Mouse (Mus musculus): ENCODE data around the gene Hsd17b11. TPM values are rescaled to one million over a fixed set of nuclear protein-coding genes. Genes with fewer than 3 reads are reported as not detected.

Gene Hsd17b11
- polyA plus RNA-seq, 1 experiment, result 0.02 TPM

DNA sequence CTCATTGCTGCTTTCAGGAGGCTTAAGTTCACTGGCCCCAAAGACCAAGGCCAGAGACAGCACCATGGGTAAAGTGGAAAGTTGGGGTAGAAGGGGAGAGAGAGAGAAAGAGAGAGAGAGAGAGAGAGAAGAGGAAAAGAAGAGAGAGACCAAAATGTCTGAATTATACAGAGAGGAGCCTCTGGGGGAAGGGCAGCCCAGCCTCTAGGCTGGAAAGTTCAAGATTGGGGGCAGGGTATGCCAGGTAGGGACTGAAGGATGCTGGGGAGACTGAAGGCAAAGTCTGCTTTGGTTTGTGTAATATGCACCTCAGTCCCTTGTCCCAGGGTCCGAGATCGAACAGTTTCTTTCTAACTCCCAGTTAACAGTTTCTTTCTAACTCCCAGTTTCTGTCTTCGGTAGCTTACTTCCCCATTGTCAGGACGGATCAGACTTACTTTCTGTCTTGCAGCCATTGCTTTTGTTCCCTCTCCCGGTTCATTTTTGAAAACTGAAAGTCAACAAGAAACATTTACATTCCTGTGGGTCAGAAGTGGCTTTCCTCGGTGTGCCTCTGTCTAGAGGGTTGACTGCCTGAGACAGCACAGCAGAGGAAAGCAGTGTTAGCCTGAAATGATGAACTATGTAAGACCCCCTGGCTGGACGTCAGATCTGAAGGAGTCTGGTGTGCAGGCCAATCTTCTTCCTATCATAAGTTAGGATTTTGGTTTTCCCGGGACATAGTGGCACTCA lies 1.7 kb upstream of the Hsd17b11 start:
- Histone ChIP-seq H3K9me3 (ENCODE audit: control insufficient read depth, low read length) (no peaks in the 10 kb centered on the region), H3K4me3 (replicated peaks) (no peak overlapping the region), H3K36me3 (ENCODE audit: control insufficient read depth) (no peaks in the 10 kb centered on the region), H3K27me3 (ENCODE audit: control insufficient read depth) (peaks cover 29% of the 10 kb centered on the region), H3K4me1 (ENCODE audit: control insufficient read depth) (peaks cover 24% of the 10 kb centered on the region)
- no peak for TF ChIP-seq TAL1 (IDR thresholded peaks at IDR 0.05; ENCODE audit: low read length)
- no peak for TF ChIP-seq GATA1 (IDR thresholded peaks at IDR 0.05; ENCODE audit: low read length)

DNA sequence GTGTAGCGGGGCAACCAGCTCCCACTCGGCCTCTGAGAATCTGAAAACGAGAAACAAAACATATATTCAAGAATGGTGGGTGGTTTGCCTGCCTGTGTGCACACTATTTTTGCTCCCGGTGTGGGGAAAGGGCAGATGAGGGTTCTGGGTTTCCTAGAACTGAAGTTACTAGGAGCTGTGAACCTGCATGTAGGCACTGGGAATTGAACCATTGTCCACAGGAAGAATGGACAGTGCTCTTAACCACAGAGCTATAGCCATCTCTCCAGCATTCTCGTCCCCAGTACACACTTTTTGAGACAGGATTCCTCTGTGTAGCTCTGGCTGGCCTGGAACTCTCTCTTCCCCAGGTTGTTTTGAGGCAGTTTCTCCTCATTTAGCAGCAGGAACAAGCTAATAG lies 839 bp upstream of the Hsd17b11 start:
- Histone ChIP-seq H3K4me3 (replicated peaks) (no peak overlapping the region), H3K27me3 (ENCODE audit: control insufficient read depth) (peaks cover 29% of the 10 kb centered on the region), H3K4me1 (ENCODE audit: control insufficient read depth) (peaks cover 24% of the 10 kb centered on the region), H3K36me3 (ENCODE audit: control insufficient read depth) (peaks cover 3% of the 10 kb centered on the region), H3K9me3 (ENCODE audit: control insufficient read depth, low read length) (no peaks in the 10 kb centered on the region)
- TF ChIP-seq TAL1 (IDR thresholded peaks at IDR 0.05; ENCODE audit: low read length), result no peak
- TF ChIP-seq GATA1 (IDR thresholded peaks at IDR 0.05; ENCODE audit: low read length), result no peak

DNA sequence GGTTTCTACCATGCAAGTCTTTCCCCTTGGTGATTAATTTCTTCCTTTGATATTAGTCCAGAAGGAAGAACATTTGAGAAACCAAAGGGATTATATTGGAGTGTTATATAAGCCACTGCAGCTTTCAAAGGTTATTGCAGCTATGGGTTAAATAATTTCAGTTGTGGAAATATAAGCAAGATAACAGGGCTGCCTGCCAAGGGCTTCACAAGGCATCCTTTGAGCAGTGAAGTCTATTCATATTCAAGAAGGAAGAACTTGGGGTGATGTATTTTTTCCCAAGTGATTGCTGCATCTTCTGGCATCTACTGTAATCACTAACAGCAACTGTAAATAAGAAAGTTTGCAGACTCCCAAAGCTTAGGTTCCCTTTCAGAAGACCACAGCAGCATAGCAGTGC lies 10.3 kb downstream of the Hsd17b11 start:
- Histone ChIP-seq H3K9me3 (ENCODE audit: control insufficient read depth, low read length) (no peaks in the 10 kb centered on the region), H3K36me3 (ENCODE audit: control insufficient read depth) (peaks cover 2% of the 10 kb centered on the region; the same call in 1 of the 2 replicates), H3K4me3 (replicated peaks) (no peak overlapping the region), H3K4me1 (ENCODE audit: control insufficient read depth) (peaks cover 2% of the 10 kb centered on the region; the same call in 1 of the 2 replicates), H3K27me3 (ENCODE audit: control insufficient read depth) (no peaks in the 10 kb centered on the region)
- no peak for TF ChIP-seq GATA1 (IDR thresholded peaks at IDR 0.05; ENCODE audit: low read length)
- TF ChIP-seq TAL1 (IDR thresholded peaks at IDR 0.05; ENCODE audit: low read length), result no peak

DNA sequence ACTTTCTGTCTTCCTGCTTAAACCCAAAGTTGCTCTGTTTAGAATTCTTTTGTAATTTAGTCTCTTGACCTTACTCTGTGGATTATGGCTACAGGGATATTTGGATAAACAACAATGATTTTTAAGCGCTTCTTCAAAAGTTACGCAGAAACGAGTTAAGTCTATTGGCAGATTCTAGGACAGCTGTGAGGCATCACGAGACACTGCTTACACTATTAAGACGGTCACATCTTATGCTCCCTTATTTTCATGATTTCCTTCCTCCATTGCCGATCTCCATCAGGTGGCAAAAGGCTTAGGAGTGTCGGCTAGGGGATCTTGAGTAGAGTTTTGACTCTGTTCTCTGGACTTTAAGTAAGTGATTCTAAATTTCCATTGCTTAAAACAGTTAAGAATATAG lies 11.5 kb downstream of the Hsd17b11 start:
- H3K27me3 ChIP-seq (ENCODE audit: control insufficient read depth), result no peaks in the 10 kb centered on the region
- H3K36me3 ChIP-seq (ENCODE audit: control insufficient read depth), result peaks cover 2% of the 10 kb centered on the region; the same call in 1 of the 2 replicates
- no peaks in the 10 kb centered on the region for H3K9me3 ChIP-seq (ENCODE audit: control insufficient read depth, low read length)
- no peak overlapping the region for H3K4me3 ChIP-seq (replicated peaks)
- peaks cover 2% of the 10 kb centered on the region; the same call in 1 of the 2 replicates for H3K4me1 ChIP-seq (ENCODE audit: control insufficient read depth)
- no peak for TF ChIP-seq GATA1 (IDR thresholded peaks at IDR 0.05; ENCODE audit: low read length)
- TF ChIP-seq TAL1 (IDR thresholded peaks at IDR 0.05; ENCODE audit: low read length), result no peak

DNA sequence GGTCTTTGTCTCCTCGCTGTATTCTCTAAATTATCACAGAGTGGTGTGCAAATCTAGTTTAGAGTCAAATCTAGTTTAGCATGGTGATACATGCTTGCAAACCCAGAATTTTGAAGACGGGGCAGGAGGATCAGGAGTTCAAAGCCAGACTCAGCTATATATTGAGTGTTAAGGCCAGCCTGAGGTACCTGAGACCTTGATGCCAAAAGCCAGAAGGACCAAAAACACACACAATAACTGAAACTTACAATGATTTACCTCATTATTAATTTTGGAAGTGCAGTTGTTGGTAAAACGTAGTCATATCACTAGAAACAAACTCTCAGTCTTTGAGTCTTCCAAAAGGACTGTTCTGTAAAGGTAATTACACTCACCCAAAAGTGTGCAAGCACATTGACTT lies 12.3 kb downstream of the Hsd17b11 start:
- Histone ChIP-seq H3K9me3 (ENCODE audit: control insufficient read depth, low read length) (no peaks in the 10 kb centered on the region), H3K4me3 (replicated peaks) (no peak overlapping the region), H3K4me1 (ENCODE audit: control insufficient read depth) (peaks cover 2% of the 10 kb centered on the region; the same call in 1 of the 2 replicates), H3K36me3 (ENCODE audit: control insufficient read depth) (peaks cover 2% of the 10 kb centered on the region; the same call in 1 of the 2 replicates), H3K27me3 (ENCODE audit: control insufficient read depth) (no peaks in the 10 kb centered on the region)
- TF ChIP-seq GATA1 (IDR thresholded peaks at IDR 0.05; ENCODE audit: low read length), result no peak
- TF ChIP-seq TAL1 (IDR thresholded peaks at IDR 0.05; ENCODE audit: low read length), result no peak

DNA sequence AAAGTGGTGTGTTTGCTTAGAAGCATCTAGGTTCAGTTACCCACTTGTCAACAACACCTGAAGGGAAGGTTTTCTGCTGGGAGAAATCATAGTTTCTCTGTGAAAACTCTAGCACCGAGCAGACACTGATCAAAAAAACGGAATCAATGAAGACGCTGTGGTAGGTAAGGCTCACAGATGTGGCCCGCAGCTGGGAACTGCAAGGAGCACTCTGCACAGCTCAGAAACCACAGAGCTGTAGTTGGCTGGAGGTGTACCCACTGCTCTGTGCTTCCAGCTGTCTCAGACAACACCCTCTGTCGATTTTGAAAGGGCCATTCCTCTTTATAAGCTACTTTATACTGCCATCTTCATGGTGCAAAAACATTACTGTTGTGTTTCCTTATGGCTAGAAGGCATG lies 13.9 kb downstream of the Hsd17b11 start:
- Histone ChIP-seq H3K4me1 (ENCODE audit: control insufficient read depth) (peaks cover 2% of the 10 kb centered on the region; the same call in 1 of the 2 replicates), H3K36me3 (ENCODE audit: control insufficient read depth) (peaks cover 2% of the 10 kb centered on the region; the same call in 1 of the 2 replicates), H3K4me3 (replicated peaks) (no peak overlapping the region), H3K9me3 (ENCODE audit: control insufficient read depth, low read length) (no peaks in the 10 kb centered on the region), H3K27me3 (ENCODE audit: control insufficient read depth) (no peaks in the 10 kb centered on the region)
- TF ChIP-seq TAL1 (IDR thresholded peaks at IDR 0.05; ENCODE audit: low read length) (no peak), GATA1 (IDR thresholded peaks at IDR 0.05; ENCODE audit: low read length) (no peak)

DNA sequence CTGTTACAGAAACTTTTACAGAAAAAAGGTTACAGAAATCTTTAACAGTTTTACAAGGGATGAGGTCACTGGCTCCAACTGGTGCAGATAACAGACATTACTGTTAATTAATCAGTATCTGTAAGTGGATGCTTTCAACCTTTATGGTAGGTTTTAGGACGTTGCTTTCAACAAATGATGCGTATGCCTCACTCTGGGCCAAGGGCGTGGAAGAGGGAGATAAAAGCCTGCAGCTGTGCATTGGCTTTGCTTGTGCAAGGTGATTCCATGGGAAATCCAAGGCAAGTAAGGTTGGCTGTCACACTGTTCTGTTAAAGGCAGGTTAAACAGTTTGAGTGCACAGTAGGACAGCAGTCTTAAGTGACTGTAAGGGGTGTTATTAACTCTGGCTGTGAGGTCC lies 14.9 kb downstream of the Hsd17b11 start:
- no peaks in the 10 kb centered on the region for H3K27me3 ChIP-seq (ENCODE audit: control insufficient read depth)
- H3K4me1 ChIP-seq (ENCODE audit: control insufficient read depth), result peaks cover 2% of the 10 kb centered on the region; the same call in 1 of the 2 replicates
- H3K36me3 ChIP-seq (ENCODE audit: control insufficient read depth), result peaks cover 2% of the 10 kb centered on the region; the same call in 1 of the 2 replicates
- no peaks in the 10 kb centered on the region for H3K9me3 ChIP-seq (ENCODE audit: control insufficient read depth, low read length)
- TF ChIP-seq GATA1 (IDR thresholded peaks at IDR 0.05; ENCODE audit: low read length) (no peak), TAL1 (IDR thresholded peaks at IDR 0.05; ENCODE audit: low read length) (no peak)
- no peak overlapping the region for H3K4me3 ChIP-seq (replicated peaks)

DNA sequence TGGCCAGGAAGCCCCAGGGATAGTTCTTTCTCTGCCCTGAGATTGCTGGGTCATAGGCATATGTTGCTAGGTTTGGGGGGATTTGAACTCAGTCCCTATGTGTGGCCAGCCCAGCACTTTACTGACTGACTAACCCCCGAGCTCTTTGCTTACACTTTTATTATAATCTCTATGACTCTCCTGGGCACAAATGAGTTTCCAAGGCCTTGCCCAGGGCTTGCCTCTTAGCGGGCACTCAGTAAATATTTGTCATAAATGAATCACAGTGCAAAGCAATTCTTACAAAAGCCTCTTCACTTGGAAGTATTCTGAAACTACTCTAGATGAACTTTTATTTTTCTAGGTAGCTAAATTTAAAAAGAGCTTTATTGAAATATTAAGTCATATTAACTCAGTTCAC lies 17.8 kb downstream of the Hsd17b11 start:
- no peak overlapping the region for H3K4me3 ChIP-seq (replicated peaks)
- H3K4me1 ChIP-seq (ENCODE audit: control insufficient read depth), result peaks cover 2% of the 10 kb centered on the region; the same call in 1 of the 2 replicates
- H3K9me3 ChIP-seq (ENCODE audit: control insufficient read depth, low read length), result no peaks in the 10 kb centered on the region
- H3K27me3 ChIP-seq (ENCODE audit: control insufficient read depth), result no peaks in the 10 kb centered on the region
- TF ChIP-seq GATA1 (IDR thresholded peaks at IDR 0.05; ENCODE audit: low read length) (no peak), TAL1 (IDR thresholded peaks at IDR 0.05; ENCODE audit: low read length) (no peak)
- peaks cover 2% of the 10 kb centered on the region; the same call in 1 of the 2 replicates for H3K36me3 ChIP-seq (ENCODE audit: control insufficient read depth)

DNA sequence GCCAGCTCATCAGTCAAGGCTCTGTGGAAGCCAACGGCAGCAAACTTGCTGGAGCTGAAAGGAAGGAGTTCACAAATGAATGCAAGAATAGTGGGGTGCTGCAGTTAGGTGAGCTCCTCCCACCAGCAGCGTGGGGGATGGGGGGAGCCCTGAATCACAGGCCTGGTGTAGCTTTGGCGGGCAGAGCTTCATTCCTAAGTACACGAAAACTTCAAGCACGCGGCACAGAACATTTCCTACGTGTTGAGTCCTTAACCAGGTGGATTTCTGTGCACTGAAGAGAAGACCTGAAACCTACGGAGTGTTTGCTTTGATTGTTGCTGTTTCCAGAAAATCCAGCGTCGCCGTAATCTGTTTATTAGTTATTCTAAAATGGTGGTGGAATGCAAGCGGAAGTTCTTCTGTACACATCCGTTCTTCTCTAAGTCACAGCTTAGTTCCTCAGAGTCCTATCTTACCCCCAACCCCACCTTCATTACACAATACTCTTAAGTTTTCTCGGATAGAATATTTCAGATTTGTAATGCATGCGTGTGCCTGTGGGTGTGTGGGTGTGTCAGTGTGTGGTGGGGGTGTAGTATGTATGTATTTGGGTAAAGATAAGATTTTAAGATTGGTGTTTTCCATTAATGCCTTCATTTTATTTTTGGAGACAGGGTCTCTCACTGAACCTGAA lies 18.3 kb downstream of the Hsd17b11 start:
- peaks cover 2% of the 10 kb centered on the region; the same call in 1 of the 2 replicates for H3K36me3 ChIP-seq (ENCODE audit: control insufficient read depth)
- TF ChIP-seq GATA1 (IDR thresholded peaks at IDR 0.05; ENCODE audit: low read length) (no peak), TAL1 (IDR thresholded peaks at IDR 0.05; ENCODE audit: low read length) (no peak)
- H3K4me3 ChIP-seq (replicated peaks), result no peak overlapping the region

More for the DNA sequence above, 18.3 kb downstream of the Hsd17b11 start:
- H3K4me1 ChIP-seq (ENCODE audit: control insufficient read depth), result peaks cover 2% of the 10 kb centered on the region; the same call in 1 of the 2 replicates
- H3K27me3 ChIP-seq (ENCODE audit: control insufficient read depth), result no peaks in the 10 kb centered on the region
- H3K9me3 ChIP-seq (ENCODE audit: control insufficient read depth, low read length), result no peaks in the 10 kb centered on the region
